Mouse (Mus musculus) thymus, adult 18-20 months (tissue): ENCODE measurements around the gene Lyrm4.

Experiments
- DNase-seq, 2 experiments: peaks; one replicate each; pipeline ENCODE4 v3.0.0; 2022; ENCODE audit warnings: mixed read lengths in 2 of 2

Gene Lyrm4

DNA sequence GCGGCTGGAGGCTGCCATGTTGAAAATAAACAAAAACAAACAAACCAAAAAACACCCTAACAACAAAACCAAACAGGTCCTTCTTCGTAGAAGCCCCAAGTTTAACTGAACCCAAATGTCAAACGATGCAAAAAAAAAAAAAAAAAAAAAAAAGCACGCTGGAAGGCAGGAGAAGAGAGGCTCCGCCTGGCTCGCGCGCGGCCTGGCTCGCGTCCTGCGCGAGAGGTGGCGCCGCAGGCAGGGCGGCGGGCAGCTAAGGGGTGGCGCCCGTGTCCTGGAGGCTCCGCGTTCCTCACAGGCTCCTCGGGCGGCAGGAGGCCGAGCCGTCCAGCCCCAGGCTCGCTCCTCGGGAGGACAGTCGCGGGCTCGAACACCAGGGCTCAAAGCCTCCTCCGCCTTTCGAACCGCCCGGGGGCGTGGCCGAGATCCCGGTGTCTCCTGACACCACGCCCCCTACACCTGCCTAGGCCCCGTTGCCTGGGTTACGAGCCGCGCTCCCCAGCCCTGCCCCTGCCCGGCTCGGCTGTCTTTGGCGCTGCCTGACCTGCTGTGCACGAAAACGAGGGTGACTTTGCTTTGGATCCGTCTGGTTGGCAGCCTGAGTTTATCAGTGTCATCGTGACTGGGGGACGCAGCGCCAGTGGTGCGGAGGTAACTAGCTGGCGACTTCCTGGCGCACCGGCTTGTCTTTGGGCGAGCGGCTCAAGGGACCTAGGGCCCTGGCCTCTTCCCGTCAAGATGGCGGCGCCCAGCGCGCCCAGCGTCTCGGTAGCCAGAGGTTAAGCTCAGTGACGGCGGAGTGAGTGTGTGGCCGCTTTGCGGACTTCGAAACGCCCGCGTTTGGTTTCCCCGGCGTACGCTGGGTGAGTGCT is at the start of gene Lyrm4, which contains the start of gene Fars2:
Gene Lyrm4, minus strand, starts transcription at position 384 of the 872 bp plus-strand sequence.
Gene Fars2, plus strand, starts transcription at position 270 of the 872 bp plus-strand sequence.
- peak; percentile 89 to 90 for DNase-seq

DNA sequence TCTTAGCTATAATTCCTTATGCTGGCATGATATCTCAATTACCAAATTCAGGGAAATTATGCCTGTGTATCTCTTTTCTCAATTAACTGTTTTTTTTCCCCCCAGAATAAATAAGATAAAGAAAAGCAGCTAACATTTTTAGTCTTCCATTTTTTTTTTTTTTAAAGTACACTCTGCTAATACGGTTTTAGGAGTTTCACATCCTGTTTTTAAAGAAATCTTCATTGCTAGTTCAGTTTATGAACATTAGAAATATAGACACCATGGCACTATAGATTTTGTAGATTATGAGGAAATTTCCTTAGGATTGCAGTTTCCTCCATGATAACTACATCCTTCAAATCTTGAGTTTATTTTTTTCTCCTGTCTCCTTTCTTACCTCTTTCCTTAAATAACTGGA is 46.6 kb upstream of the Lyrm4 start:
- no peak for DNase-seq

DNA sequence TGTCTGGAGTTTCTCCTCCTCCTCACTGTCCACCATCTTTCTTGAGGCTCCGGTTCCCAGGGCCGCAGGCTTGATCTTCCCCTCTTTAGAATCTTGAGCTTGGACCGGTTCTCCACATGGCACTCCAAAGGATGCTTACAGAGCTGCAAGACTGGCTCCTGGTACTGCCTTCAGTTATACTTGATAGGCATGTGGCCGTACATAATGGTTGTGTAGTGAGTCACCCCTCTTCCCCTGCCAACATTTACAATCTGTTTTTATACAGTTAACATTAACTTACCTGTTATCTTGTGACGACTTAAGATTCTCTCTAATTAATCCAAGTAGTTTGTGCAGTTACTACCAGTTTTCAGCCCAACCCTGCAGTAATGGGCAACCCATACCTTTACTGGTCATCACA is 46.1 kb upstream of the Lyrm4 start:
- DNase-seq: no peak

DNA sequence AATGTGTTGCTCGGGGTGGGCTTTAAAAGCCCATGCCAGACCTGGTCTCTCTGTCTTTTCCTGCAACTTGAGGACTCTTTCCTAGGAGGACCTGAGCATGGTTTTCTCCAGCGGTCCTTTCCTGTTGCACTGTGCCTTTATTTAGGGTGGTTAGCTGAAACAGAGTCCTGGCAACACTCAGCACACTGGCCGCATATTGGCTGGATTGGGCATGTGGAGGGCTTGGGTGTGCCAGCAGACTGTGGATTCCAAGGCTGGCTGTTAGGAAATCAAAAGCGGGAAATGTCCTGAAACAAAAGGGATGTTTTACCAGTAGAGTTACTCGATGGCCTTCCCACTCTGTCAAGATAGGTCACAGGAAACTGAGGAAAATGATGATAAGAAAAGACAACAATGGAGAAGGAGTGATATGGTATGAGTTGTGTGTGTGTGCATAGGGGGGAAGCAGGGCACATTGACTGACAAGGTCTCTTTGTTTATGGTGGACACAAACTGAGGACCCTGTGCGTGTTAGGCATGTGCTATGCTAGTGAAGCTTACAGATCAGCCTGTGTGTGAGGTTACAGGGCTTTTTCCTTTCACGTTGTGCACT is 39.1 kb upstream of the Lyrm4 start:
- DNase-seq: no peak

DNA sequence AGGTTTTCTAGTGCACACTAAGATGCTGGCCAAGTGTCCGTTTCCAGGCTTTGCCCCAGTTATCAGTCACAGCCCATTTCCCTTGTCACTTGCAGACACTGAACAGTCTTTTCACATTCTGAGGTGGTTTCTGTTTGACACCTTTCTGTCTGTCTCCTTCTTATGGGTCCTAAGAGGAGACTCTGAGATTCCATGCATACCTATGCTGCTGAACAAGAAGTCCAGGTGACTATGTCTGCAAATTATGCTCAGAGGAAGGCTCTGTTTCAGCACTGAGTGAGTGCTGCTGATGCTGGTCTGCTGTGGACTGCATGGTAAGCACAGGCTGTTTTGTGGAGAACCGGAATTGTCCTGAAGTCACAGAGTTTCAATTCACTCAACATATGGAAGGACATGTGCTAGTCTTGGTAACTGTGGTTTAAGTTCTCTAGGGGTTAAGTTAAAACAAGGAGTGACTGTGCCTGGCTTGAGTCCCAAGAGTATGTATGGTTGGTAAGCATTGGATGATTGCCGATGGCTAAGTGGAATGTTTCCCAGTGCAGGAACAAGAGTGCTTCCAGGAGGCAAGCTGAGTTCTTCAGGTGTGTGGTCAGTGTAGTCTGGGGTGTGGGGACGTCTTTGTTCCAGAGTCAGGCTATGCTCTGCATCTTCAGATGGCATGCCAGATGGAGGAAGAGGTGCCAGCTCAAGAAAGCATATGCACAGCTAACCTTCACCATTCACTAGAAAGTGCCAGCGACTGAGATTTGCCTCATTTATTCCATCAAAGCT is 35.6 kb upstream of the Lyrm4 start:
- DNase-seq: no peak

DNA sequence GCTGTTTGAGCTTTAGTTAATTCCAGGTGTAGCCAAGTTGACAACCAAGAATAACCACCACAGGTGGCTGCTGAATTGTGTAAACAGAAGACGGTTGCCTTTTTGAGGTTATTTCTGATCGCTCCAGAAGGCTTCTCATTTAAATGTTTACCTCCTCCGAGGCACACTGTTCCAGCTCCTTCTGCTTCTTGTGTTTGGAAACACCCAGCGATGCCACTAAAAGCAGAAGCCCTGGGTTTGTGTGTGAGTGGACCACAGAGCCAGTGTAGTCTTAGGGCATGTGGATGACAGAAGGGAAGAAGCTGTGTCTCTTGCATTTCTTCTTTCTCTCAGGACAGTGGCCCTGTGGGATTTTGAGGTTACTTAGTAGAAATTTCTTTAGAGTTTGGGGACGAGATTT is 32.9 kb upstream of the Lyrm4 start:
- DNase-seq: no peak

DNA sequence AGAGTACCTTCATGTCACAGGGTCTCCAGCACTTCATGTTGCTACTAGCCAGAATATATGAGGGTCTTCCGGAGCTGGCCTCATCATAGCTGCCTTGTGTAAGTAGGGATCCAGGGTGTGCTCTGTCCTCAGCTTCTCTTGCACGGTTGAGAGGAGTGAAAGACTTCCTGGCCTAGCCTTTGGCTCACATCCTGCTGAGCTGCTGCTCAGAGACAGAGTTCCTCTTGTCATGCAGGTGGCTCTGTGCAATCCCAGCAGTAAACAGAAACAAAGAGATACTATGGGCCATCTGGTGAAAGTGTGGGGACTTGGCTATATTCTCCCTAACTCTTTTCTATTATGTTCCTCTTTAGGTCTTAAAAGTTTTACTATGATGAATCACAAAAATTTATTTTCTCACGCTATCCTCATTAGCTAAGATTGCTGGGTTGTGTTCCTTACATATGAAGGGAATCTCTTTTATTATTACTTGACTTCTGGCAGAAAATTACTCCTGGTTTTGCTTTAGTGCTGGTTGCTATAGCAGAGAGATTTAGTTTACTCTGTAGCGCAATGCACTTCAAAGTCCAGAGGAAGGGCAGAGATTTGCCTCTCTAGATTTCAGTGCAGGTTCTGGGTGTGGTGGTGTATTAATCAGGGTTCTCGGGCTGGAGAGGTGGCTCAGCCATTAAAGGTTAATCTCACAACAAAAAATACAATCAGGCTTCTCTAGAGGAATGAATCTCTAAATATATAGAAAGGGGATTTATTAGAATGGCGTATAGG is 32.0 kb upstream of the Lyrm4 start:
- peak; percentile 3 to 11 for DNase-seq

DNA sequence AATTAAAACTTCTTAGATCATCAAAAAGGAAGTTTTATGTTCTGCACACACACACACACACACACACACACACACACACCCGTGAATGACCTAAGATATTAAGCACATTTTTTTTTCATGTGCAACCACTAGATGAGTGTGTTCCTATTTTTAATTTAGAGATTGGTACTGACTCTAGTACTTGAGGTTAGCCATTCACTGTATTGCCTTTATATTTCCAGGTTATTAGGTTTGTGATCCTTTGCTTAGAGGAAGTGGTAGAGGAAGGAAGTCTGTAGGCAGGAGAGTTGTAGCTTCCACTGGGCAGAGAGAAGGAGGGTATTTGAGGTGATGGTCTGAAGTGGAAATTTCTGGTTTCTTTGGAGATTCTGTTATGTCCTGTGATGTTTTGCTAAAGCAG is 28.3 kb upstream of the Lyrm4 start:
- no peak for DNase-seq

DNA sequence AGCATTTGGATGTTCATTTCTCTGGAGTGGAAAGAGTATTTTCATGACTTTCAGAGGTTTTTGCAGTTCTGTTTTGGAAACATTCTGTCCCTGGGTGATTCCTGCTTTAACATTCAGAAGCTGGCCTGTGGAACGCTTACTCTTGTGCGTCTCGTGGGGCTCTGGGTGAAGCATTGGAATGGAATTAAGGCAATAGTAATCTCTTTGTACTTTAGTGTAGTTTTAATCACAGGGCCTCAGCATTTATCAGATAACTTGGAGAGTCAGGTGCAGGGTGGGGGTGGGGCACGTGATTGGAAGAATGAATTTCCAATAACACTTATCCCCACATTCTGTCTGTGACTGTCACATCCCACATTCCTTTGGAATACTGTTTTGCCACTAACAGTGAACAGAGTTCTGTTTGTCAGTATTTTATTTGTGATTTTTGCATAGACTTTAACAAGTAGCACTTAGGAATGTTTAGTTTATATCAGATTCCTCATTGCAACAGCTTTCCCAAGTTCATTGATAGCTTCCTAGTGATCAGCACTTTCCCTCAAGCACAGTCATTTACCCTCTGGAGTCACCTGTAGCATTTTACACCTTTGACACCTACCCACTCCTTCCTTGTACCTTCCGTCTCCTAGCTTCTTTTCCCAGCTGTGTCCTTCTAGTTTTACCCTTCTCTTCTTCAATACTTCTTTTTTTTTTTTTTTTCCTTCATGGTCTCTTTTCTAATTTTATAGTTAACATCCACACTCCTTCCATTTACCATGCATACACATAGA is 23.1 kb upstream of the Lyrm4 start:
- DNase-seq: no peak

DNA sequence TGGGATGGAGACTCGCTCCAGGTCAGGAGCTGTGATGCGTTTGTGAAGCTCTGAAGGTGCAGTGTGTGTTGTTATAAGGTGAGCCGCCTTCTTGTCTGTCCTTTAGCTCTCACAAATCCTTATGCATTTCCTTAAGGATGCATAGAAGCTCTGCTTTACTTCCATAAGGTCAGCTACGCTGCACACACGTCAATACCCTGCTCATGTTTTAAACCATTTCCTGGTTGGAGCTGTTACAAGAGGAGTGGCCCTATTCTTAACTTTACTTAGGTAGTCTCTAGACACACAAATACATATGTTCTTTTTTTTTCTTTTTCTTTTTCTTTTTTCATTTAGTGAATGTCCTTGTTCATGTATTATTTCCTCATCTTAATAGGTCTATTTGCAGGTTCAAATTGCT is 22.4 kb upstream of the Lyrm4 start:
- DNase-seq: no peak

DNA sequence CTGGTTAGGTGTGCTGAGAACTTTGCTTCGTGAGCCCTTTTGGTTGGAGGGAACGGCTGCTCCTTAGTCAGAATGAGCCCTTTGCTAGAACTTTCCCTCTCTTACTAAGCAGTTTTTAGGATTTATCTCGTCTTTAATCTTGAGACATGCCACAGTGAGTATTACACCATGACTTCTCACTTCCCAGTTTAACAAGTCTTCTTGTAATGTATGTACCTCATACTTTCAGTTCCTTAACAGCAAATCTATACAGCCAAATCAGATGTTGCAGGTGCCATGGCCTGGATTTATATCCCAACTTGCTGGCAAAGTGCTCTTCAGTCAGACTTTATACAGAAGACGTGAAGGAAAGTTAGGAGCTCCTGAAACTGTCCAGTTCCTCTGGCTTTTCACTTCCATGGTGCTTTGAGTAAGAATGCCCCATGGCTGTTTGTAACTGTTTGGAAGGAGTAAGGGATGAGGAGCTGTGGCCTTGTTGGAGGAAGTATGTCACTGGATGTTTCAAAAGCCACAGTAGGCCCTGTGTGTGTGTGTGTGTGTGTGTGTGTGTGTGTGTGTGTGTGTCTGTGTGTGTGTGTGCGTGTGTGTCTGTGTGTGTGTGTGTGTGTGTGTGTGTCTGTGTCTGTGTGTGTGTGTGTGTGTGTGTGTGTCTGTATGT is 14.8 kb upstream of the Lyrm4 start:
- DNase-seq: no peak

DNA sequence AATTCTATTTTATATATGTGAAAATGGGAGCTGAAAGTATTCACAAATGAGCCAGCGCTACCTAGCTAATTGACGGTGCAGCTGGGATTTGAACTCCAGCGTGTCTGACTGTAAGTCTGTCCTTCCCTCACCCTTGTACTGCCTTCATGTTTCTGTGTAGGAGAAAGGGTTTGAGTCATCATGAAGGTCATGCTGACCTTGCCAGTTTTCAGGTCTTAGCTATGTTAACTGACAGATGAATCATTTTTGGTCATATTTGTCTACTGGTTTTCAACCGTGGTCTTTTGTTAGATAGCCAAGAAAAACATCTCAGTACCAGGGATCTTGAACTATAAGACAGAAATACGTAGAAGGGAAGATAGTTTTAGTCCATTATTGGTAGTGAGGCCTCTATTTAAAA is 14.1 kb upstream of the Lyrm4 start:
- DNase-seq: no peak

DNA sequence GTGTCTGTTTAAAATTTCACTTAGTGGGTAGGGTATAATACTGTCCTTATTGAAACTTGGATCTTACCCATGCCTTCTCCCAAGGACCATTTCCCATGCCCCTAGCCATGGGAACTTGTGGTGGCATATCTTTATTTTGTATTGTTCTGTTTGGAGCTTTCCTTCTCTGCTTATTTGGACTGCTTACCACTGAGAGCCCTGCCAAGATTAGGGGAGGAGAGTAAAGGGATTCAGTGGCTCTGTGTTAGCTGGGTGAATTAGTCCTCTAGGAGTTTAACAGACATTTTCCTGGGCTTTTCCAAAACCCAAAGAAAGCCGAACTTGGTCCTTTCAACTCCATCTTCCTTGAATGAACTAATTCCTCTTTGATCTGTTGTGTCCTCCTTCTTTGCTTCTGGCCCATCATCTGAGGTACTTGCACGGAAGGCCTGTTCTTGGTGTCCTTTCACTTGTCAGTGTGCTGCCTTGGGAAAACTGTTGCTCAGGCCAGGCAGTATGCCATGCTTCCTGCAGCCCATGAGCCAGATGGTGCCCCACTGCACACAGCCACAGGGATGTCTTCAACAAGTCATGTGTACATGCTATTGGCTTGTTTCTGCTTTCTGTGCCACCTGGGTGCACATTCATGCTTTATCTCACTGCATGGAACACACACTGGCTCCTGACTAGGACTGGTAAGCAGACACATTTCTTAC is 12.2 kb upstream of the Lyrm4 start:
- DNase-seq: no peak

DNA sequence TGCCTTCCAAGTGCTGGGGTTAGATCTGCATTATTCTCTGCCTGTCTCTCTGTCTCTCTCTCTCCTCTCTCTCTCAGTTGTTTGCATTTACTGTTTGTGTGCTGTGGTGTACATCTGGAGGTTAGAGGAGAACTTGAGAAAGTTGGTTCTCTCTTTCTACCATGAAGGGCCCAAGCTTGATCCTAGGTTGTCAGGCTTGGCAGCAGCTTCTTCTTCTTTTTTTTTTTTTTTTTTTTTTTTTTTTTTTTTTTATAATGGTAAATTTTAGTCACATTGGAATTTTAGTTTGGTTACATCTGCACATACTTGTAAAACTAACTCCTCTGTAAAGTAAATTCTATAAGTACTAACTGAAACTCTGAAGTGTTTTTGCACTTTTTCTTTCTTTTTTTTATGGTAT is 3.3 kb upstream of the Lyrm4 start:
- DNase-seq: no peak

DNA sequence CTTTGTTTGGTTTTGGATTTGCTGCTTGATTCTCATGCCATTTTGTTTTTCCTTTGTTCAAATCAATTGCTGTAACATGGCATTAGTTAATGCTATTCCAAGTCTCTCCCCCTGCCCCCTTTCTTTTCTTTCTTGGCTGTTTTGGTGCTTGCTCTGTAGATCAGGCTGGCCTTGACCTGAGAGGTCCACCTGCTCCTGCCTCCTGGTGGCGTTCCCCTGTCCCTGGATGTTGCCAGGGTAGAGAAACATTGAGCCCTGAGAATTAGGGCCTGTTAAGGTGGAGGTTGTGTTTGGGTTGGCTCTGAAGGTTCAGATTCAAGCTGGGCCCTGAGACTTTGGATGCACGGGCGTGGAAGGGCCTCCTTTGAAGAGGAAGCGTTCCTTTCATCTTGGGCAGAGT is 2.4 kb upstream of the Lyrm4 start:
- no peak for DNase-seq

DNA sequence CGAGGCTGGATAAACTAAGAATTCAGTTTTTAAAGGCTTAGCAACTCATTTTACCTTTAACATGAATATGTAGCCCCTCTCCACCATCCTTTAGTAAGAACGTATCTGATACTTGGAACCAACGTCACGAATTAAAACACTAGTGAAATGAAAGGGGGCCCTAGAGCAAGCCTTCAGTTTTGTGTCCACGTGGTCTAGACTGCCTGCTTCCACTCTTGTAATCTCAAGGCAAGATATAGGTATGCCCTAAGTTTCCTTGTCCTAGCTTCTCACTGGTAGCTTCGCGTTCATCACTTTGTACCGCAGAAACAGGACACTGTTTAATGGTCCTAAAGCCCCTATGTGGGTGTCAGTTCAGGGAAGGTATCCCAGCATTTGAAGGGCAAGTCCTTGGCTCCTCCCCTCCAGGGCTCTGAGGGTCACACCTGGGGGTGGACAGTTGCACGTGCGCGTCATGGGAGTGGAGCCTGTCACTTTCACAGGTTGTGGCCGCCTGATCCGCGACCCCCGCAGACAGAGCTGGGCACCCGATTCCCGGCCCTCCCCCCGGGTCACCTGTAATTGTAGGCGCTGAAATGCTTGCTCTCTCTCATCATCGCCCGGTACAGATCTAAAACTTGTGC is 695 bp downstream of the Lyrm4 start:
- DNase-seq: peak; percentile 34 to 41

DNA sequence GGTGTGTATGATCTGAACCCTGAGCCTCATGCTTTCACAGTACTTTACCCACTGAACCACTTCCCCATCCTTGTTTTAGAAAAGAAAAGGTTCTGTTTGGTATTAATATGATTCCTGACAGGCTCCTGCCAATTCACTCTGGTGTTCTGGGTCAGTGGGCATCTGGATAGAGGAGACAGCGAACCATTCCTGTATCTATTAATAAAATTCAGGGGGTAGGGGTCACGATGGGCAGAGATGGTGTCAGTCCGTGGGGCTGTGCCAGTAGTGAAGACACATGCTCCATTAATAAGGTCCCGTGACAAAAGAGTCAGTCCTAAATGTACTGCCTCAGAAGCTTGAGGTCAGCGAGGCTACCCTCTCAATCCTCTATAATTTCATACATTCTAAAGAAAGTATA is 4.1 kb downstream of the Lyrm4 start:
- no peak for DNase-seq

DNA sequence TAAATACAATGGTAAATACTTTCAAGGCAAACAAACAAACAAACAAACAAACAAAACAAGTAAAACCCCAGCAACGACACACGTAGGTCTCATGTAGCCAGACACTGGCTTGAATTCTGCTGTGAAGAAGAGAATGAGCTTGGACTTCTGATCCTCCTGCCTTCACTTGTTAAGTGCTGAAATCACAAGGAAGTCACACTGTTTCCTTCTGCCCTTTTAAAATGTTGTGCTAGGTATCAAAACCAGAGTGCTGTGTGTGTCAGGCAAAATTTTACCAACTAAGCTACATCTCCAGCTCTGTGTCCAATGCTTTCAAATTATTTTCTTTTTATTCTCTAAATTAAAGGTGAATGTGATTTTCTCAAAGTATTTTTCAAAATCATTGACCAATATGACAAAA is 6.0 kb downstream of the Lyrm4 start:
- no peak for DNase-seq

DNA sequence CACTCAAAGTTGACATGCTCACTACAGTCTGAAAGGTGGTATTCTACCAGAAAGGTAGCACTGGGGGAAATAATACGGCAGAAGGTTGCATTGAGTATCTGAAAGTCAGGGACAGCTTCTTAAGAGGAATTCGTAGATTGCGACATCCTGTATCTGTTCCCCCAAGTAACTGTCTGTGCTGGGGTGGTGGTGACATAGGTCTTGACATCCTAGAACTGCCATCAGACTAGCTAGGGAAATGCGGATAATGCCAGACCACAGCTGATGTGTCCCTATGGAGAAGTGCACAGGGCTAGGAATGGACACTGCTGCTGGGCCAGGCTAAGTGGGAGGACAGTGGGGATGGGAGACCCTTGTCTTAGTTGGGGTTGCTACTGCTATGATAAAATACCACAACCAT is 8.8 kb downstream of the Lyrm4 start:
- no peak for DNase-seq

DNA sequence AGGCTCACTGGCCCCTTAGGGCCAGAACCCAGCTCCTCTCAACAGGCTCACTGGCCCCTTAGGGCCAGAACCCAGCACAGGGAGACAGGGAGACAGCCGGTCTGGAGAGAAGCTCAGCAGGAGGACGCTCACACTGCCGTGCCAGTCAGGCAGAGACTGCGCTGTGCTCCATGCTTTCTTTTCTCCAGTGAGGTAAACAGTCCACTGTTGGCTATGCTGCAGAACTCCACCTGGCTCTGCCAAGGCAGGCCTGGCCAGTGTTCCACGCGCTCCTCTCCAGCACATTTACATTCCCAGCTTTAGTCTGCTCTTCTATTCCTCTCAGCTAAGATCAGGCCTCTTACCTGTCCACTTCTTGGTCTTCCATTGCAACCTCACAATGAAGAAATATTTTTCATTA is 11.7 kb downstream of the Lyrm4 start:
- DNase-seq: no peak
